Mouse (Mus musculus): ENCODE measurements around the gene Mfap1a.
A peak's percentile ranks its signal among the peaks of the same experiment; 100 is the strongest.
"Not testable (repeated sequence)": the region's sequence is repeated elsewhere in the genome, so short reads cannot be mapped to it uniquely, and the experiment has no call there.

Mfap1a gene

GRCm38 (mm10) chr2:121475306-121475705 is 31.2 kb downstream of the Mfap1a start:
- not testable (repeated sequence) for DNase-seq (ENCODE audit: low spot score)

GRCm38 (mm10) chr2:121474180-121474535 is 32.3 kb downstream of the Mfap1a start:
- no peak for DNase-seq (ENCODE audit: low spot score)

DNA sequence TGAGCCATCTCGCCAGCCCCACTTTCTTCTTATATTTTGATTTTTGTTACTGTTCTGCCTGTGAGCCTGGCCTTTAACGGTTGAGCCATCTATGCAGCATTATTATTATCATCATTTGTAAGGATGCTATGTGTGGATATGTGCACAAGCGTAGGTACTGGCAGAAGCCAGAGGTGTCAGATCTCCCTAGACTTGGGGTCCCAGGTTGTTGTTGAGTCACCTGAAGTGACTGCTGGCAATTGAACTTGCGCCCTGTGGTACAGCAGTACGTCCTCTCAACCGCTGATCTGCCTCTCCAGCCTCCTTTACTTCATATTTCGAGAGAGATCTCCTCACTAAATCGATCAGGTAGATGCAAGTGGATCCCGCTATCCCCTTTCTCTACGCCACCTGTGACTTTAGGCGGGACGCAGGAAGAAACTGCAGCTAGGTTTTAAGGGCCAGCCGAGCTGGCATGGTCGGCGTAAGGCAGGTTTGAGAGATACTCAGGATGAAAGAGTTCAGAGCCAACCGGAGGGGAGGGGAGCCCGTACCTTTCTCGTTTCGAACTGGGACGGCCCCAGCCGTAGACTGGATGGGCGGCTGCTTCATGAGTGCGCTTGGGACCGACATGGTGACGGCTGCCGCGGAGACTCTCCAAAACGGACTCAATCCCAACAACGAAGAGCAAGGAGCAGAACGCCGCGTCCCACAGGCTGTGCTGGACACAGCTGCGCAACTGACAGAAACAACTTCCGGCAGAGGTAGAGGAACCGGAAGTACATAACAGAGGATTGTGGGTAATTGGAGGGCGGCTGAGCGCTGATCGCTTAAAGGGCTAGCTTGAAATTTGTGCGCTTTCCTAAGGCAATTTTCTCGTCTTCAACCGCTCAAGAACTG is 32.9 kb downstream of the Mfap1a start, which contains the start of gene Mfap1b:
Gene Mfap1b (minus strand): TSS at position 767 of the 879 bp plus-strand sequence.
- peak; percentile 91 for DNase-seq (ENCODE audit: low spot score)

DNA sequence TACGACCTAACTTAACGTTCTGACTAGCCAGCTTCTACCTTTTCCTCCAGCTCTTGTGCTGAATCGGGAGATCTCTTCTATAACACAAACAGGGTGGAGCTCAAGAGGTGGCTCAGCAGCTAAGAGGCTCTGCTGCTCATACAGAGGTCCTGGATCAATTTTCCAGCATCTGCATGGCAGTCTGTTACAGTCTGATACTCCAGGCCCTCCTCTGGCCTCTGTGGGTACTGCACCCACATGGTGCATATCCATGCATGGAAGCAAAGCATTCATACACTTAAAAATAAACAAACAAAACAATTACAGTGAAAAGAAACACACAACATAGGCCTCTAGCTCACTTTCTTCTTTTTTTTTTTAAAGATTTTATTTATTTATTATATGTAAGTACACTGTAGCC is 33.7 kb downstream of the Mfap1a start:
- DNase-seq (ENCODE audit: low spot score) = not testable (repeated sequence)

DNA sequence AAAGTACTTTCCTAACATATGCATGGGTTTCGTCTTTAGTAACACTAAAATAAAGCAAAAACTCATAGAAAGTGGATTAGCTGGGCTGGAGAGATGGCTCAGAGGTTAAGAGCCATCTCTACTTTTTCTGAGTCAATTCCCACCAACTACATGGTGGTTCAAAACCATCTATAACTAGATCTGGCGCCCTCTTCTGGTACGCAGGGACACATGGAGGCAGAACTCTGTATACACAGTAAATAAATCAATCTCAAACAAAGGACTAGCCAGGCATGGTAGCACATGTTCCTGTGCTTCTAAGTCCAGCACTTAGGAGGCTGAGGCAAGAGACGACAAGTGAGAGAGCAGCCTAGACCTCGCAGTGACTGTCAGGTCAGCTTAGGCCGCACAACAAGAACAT is 37.5 kb downstream of the Mfap1a start:
- not testable (repeated sequence) for DNase-seq (ENCODE audit: low spot score)

- DNase-seq (ENCODE audit: low spot score) = no peak
These were observed 46.4 kb downstream of the Mfap1a start for GRCm38 (mm10) chr2:121460071-121460470.

DNA sequence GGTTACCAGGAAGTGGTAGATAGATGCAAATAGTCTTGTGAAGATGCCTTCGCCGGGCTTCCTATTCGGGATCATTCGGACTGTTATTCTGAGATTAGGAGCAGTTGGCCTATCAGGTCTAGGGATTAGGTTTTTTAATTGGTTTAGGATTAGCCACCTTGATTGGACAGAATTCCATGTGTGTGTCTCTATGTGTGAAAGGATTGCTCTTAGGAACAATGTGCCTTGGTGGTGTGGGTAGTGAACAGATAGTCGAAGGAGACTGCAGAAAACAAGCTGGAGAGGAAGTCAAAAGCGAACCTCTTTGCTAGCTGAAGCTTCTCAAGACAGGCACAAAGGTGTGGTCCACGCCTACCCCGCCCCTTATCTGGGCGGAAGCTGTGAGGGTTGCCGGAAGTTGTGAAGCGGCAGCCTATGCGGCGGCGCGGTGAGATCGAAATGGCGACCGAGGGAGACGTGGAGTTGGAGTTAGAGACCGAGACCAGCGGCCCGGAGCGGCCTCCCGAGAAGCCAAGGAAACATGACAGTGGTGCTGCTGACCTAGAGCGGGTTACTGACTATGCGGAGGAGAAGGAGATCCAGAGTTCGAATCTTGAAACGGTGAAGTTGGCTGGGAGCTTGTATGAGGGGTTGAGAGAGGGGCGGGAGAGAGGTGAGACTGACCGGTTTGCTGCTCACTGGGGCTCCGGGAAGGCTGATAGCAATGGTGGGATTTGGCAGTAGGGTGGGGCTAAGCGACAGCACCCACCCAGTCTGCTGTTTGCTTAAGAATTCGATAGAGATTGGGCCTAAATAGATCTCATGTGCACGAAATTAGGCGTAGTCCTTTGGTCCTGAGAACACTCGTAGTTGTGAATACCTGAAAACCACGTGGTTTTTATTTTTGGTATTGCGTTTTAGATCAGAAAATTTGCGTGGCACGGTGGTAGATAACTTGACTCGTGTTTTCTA is 49.5 kb downstream of the Mfap1a start, which contains the start of gene Serinc4:
Gene Serinc4 (minus strand): TSS at position 90 of the 951 bp plus-strand sequence.
- peak; percentile 84 for DNase-seq (ENCODE audit: low spot score)

DNA sequence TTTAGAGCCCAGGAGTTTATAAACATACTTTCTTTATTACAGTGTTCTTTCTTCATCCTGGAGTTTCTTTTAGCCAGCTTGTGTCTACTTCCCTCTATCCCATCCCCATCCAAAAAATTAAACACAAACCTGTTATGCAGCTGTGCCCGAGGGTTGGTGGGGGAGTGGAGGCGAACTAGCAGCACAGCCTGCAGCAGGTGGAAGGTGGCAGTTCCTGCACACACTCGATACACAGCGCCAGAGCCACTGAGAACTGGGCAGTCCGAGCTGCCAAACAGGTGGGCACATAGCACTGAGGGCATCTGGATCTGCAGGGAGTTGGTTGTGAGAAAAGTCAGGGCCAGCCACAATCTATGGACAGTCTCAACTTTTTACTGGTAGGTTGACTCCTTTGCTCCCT is 50.9 kb downstream of the Mfap1a start:
- no peak for DNase-seq (ENCODE audit: low spot score)

GRCm38 (mm10) chr2:121453917-121454316 is 52.5 kb downstream of the Mfap1a start:
- no peak for DNase-seq (ENCODE audit: low spot score)

DNA sequence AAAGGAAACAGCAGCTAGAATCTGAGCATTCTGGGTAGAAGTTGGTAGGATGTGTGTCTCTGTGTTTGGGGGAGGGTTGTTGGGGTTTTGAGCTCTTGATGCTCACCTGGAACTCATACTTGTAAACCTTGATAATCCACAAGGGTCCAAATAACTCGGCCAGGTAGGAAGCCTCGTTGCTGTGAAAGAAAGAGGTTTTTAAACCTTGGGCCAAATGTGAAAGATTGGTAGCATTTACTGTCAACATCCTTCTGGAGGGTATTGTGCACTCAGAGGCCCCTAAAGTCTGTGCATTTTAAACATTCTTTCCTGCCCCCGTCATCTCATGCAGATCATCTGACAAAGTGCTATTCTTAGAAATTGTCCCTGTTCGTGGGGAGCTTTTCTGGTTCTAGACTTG is 53.5 kb downstream of the Mfap1a start, which contains the start of gene Hypk:
Gene Hypk (plus strand): TSS at position 301 of the 400 bp plus-strand sequence.
- DNase-seq (ENCODE audit: low spot score) = no peak

DNA sequence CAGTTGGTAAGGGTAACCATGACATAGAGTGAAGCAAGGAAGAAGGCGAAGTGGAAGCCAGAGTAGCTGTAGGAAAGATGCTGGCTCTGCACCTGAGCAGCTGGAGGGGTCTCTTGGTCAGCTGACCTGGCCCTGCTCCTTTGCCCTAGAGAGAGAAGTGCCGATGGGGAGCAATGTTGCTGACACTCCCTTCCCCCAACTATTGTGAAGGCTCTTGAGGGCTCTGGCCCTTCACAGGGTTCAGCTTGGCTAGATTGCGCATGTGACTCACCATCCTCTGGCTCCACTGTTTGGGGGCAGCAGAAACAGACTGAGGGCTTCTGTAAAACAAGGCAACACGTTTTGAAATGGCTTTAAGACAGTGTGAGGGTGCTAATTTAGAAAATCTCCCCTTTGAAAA is 54.1 kb downstream of the Mfap1a start:
- DNase-seq (ENCODE audit: low spot score) = no peak

DNA sequence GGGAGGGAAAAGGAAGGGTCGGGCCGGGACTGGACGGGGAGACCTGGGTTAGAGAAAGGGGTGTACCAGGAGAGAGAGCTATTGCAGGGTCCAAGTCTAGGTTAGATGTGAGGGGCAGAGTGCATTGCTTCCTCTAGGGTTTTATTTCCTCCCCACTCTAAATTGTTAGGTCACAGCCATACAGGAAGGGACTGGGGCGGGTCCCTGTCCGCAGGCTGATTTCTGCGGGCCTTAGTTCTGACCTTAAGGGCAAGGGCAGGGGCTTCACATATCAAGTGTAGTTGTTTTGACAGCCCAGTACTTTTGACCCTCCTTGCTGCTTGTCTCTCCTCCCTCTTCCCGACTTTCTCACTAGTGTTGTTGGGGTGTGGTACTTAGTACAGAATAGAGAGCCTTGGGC is 56.4 kb downstream of the Mfap1a start:
- DNase-seq (ENCODE audit: low spot score) = no peak

GRCm38 (mm10) chr2:121449545-121450011 is 56.9 kb downstream of the Mfap1a start:
- no peak for DNase-seq (ENCODE audit: low spot score)

GRCm38 (mm10) chr2:121448739-121449535 is 57.5 kb downstream of the Mfap1a start, which contains the start of gene Serf2:
Serf2 (plus strand) TSS chr2:121449195.
- DNase-seq (ENCODE audit: low spot score) = peak; percentile 99

DNA sequence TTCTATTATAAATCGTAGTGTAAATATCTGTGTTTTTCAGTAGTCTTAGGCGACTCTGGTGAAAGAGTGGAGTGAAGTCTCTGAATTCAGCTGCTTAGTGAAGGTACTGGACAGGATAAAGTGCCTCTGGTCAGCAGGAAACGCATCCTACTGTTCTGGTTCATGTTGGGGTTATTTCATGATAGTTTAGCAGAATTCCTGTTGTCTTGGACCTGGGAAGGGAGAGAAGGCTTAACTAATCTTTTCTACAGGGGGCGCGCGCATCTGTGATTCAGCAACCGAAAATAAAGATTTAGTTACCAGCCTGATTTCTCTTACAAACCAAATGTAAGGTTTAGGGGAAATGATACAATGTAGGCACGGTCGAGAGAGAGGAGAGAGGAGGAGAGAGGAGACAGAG is 58.3 kb downstream of the Mfap1a start:
- peak; percentile 43 for DNase-seq (ENCODE audit: low spot score)

DNA sequence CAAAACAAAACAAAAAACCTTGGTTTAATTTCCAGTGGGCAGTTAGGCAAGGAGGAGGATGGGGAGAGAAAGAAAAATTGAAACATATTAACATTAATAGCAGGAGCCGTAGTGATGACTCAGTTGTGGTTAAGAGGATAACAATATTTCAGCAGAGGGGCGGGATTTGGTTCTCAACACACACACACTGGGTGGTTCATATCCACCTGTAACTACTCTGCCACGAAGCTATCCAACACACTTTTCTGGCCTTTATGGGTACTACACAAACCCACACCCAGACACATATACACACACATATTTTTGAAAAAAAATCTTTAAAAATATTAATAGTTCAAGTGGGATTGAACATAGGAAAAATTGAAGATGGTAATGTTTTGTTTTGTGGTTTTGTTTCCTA is 59.5 kb downstream of the Mfap1a start:
- DNase-seq (ENCODE audit: low spot score) = no peak

DNA sequence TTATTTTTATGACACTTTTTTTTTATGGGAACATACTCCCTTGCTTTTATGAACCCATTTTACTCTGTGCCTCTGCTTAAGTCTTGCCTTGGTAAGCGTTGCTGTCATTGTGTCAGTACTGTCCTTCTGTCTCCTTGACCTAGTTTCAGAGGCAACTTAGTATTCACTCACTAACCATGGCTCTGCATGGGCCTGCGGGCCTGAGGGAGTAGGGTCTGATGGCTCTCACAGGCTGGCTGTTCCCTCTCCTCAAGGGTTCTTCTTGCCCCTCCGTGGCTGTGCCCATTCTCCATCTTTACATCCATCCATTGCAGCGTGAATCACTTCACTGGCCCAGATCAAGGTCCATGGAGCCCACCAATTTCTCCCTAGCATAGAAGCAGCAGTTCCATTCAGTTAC is 60.0 kb downstream of the Mfap1a start:
- no peak for DNase-seq (ENCODE audit: low spot score)

GRCm38 (mm10) chr2:121445117-121445516 is 61.3 kb downstream of the Mfap1a start:
- no peak for DNase-seq (ENCODE audit: low spot score)

- DNase-seq (ENCODE audit: low spot score) = no peak
These were observed 62.3 kb downstream of the Mfap1a start, which contains the start of gene Ell3 for GRCm38 (mm10) chr2:121444178-121444577. Ell3 (minus strand) TSS chr2:121444278.

- DNase-seq (ENCODE audit: low spot score) = no peak
These were observed 63.5 kb downstream of the Mfap1a start for GRCm38 (mm10) chr2:121443068-121443349.

- DNase-seq (ENCODE audit: low spot score) = peak; percentile 50
These were observed 64.0 kb downstream of the Mfap1a start for GRCm38 (mm10) chr2:121442259-121443067.

Measured in retina, embryonic 14.5 days (tissue).